In genomic region chr1:22410173-22410572, GRCm38 (mm10) we compare ENCODE assay signal across 31 mouse cellular contexts.
"Had no signal": no experiment of that assay in that cellular context is flagged by ENCODE, and none has a peak within 500 bp of the region (broad histone marks: within the 10 kb centered on the region; RNA-seq: fewer than 3 reads in every experiment).

No protein-coding gene starts in this region.

- H3K9me3 ChIP-seq: heart, embryonic 10.5 days; heart, embryonic 12.5 days; heart, embryonic 13.5 days; heart, embryonic 15.5 days; hindbrain, embryonic 10.5 days; hindbrain, embryonic 12.5 days; hindbrain, embryonic 13.5 days; hindbrain, embryonic 15.5 days; intestine, embryonic 15.5 days; kidney, embryonic 15.5 days had no signal

- H3K9ac ChIP-seq: heart, embryonic 12.5 days; heart, embryonic 13.5 days; heart, embryonic 15.5 days; hindbrain, embryonic 12.5 days; hindbrain, embryonic 13.5 days; hindbrain, embryonic 14.5 days; hindbrain, embryonic 15.5 days; intestine, embryonic 15.5 days; kidney, embryonic 15.5 days had no signal

- H3K27me3 ChIP-seq: heart, embryonic 12.5 days; heart, embryonic 13.5 days; heart, embryonic 15.5 days; hindbrain, embryonic 12.5 days; hindbrain, embryonic 13.5 days; hindbrain, embryonic 15.5 days; intestine, embryonic 15.5 days; kidney, embryonic 15.5 days had no signal

- H3K27ac ChIP-seq: heart, embryonic 10.5 days; heart, embryonic 13.5 days; heart, embryonic 15.5 days; hindbrain, embryonic 10.5 days; hindbrain, embryonic 12.5 days; hindbrain, embryonic 13.5 days; hindbrain, embryonic 14.5 days; hindbrain, embryonic 15.5 days; hindbrain, postnatal 0 days; intestine, embryonic 15.5 days; kidney, embryonic 15.5 days; kidney, postnatal 0 days; layer of hippocampus, adult 2 months; left cerebral cortex, adult 2 months had no signal

- H3K4me3 ChIP-seq: heart, embryonic 10.5 days; heart, embryonic 12.5 days; heart, embryonic 13.5 days; heart, embryonic 15.5 days; hindbrain, embryonic 10.5 days; hindbrain, embryonic 12.5 days; hindbrain, embryonic 13.5 days; hindbrain, embryonic 15.5 days; intestine, embryonic 15.5 days; kidney, embryonic 15.5 days; layer of hippocampus, adult 2 months; left cerebral cortex, adult 2 months had no signal

- H3K4me1 ChIP-seq: heart, embryonic 10.5 days; heart, embryonic 12.5 days; heart, embryonic 13.5 days; heart, embryonic 15.5 days; hindbrain, embryonic 10.5 days; hindbrain, embryonic 12.5 days; hindbrain, embryonic 13.5 days; hindbrain, embryonic 15.5 days; intestine, embryonic 15.5 days; kidney, embryonic 15.5 days had no signal

- H3K4me2 ChIP-seq: heart, embryonic 11.5 days; heart, embryonic 12.5 days; heart, embryonic 13.5 days; heart, embryonic 15.5 days; hindbrain, embryonic 12.5 days; hindbrain, embryonic 13.5 days; hindbrain, embryonic 14.5 days; hindbrain, embryonic 15.5 days; intestine, embryonic 15.5 days; kidney, embryonic 15.5 days had no signal

- DNase-seq: heart, postnatal 10 days; heart, postnatal 14 days; heart, postnatal 36 days; heart, postnatal 4 days; kidney, adult 11 months; kidney, adult 18-20 months; kidney, adult 2 months; kidney, adult 8-10 months; kidney, adult 9 months; kidney, postnatal 10 days; kidney, postnatal 14 days; kidney, postnatal 25 days; kidney, postnatal 36 days; layer of hippocampus, adult 9-11 months; layer of hippocampus, postnatal 36 days had no signal

- H3K36me3 ChIP-seq: heart, embryonic 10.5 days; heart, embryonic 12.5 days; heart, embryonic 13.5 days; heart, embryonic 15.5 days; hindbrain, embryonic 10.5 days; hindbrain, embryonic 12.5 days; hindbrain, embryonic 13.5 days; hindbrain, embryonic 15.5 days; intestine, embryonic 15.5 days; kidney, embryonic 15.5 days had no signal
